ENCODE assay signal across 9 mouse cellular contexts in genomic region chr13:21401636-21402286, GRCm38 (mm10). TPM values are rescaled to one million over a fixed set of nuclear protein-coding genes. Genes with fewer than 3 reads are reported as not detected.
DNase-seq lines count a peak whose midpoint lies in the region; ATAC-seq and TF ChIP-seq lines count a peak whose summit lies in the region.
"Had no signal": no experiment of that assay in that cellular context is flagged by ENCODE, and none has a peak within 500 bp of the region (broad histone marks: within the 10 kb centered on the region; RNA-seq: fewer than 3 reads in every experiment).

No protein-coding gene starts in this region.

- TF ChIP-seq CTCF in embryonic fibroblast, embryonic 13.5 days (IDR thresholded peaks at IDR 0.05; ENCODE audit: borderline replicate concordance, insufficient read depth, low read length) = no peak

- TF ChIP-seq POLR2A in embryonic fibroblast, embryonic 13.5 days (IDR thresholded peaks at IDR 0.05; ENCODE audit: low read depth, low read length) = no peak

- no peaks in the 10 kb centered on the region for H3K36me3 ChIP-seq in limb, embryonic 11.5 days (ENCODE audit: control insufficient read depth, insufficient read depth, low read length)

- no peaks in the 10 kb centered on the region for H3K27me3 ChIP-seq in limb, embryonic 11.5 days (ENCODE audit: control insufficient read depth, insufficient read depth, low read length)

- peak overlapping the region; percentile 85 for H3K9ac ChIP-seq in limb, embryonic 11.5 days (ENCODE audit: low read length)

- H3K4me3 ChIP-seq in embryonic fibroblast, embryonic 13.5 days (ENCODE audit: insufficient read depth, low read length) = peak overlapping the region; percentile 73
- H3K4me3 ChIP-seq in limb, embryonic 11.5 days (ENCODE audit: low read depth, low read length) = peak overlapping the region; percentile 87

- peak overlapping the region; percentile 64 for H3K4me2 ChIP-seq in limb, embryonic 11.5 days (ENCODE audit: low read depth, severe bottlenecking)

- 14% methylated on average over 12 of the region's 12 CpGs for WGBS in limb, embryonic 11.5 days

- no peaks in the 10 kb centered on the region for H3K4me1 ChIP-seq in embryonic fibroblast, embryonic 13.5 days (ENCODE audit: control insufficient read depth, insufficient read depth, low read length)
- no peaks in the 10 kb centered on the region for H3K4me1 ChIP-seq in limb, embryonic 11.5 days (ENCODE audit: control insufficient read depth, insufficient read depth, low read length)

- H3K9me3 ChIP-seq in limb, embryonic 11.5 days (ENCODE audit: control insufficient read depth, low read length) = no peaks in the 10 kb centered on the region

- DNase-seq in adrenal gland, postnatal 14 days = peak; percentile 14
- no peak for DNase-seq in adrenal gland, postnatal 36 days
- peak; percentile 29 for DNase-seq in 416B (ENCODE audit: low read depth)
- peak; percentile 24 for DNase-seq in limb, embryonic 11.5 days (ENCODE audit: low spot score)
- DNase-seq in retina, postnatal 1 day = peak; percentile 27
- no peak for DNase-seq in ovary, postnatal 10 days (ENCODE audit: low spot score)
- DNase-seq in frontal cortex, postnatal 25 days (ENCODE audit: low spot score in 2 of 2) = no peak

- peak; percentile 28; the same call in 1 of the 2 replicates for ATAC-seq in limb, embryonic 11.5 days (ENCODE audit: insufficient number of reproducible peaks, low FRiP score, low TSS enrichment, low read depth)

- no peak overlapping the region for H3K27ac ChIP-seq in embryonic fibroblast, embryonic 13.5 days (ENCODE audit: insufficient read depth, low read length)
- H3K27ac ChIP-seq in limb, embryonic 11.5 days (replicated peaks; ENCODE audit: low read depth, low read length) = no peak overlapping the region

RNA-seq across cellular contexts. Expression of gene Zkscan3, which starts 0.8 kb away (rescaled TPM):
- 57.7 and 64.0 TPM in 2 replicates for total RNA-seq in adrenal gland, postnatal 14 days (2021)
- 10 to 100 TPM; 55.6 to 64.5 TPM for total RNA-seq in adrenal gland, postnatal 36 days (2021)
- 52.5 and 60.7 TPM in 2 replicates for polyA plus RNA-seq in embryonic fibroblast, embryonic 13.5 days (2011; ENCODE audit: insufficient read length, low read depth, missing spikeins)
- 94.2 and 97.2 TPM in 2 replicates for polyA plus RNA-seq in limb, embryonic 11.5 days (2014; fragmentation: Nextera tagmentation; extraction: Ambion mirVana)

RNA-seq across cellular contexts. Expression of gene Pgbd1, which starts 39.1 kb away (rescaled TPM):
- total RNA-seq in adrenal gland, postnatal 14 days (2021) = 0.79 and 0.85 TPM in 2 replicates
- total RNA-seq in adrenal gland, postnatal 36 days (2021) = under 1 TPM; 0.79 to 0.89 TPM
- polyA plus RNA-seq in embryonic fibroblast, embryonic 13.5 days (2011; ENCODE audit: insufficient read length, low read depth, missing spikeins) = 0.77 and 0.92 TPM in 2 replicates
- 5.4 and 5.7 TPM in 2 replicates for polyA plus RNA-seq in limb, embryonic 11.5 days (2014; fragmentation: Nextera tagmentation; extraction: Ambion mirVana)

RNA-seq across cellular contexts. Expression of gene Zscan12, which starts 39.1 kb away (rescaled TPM):
- total RNA-seq in adrenal gland, postnatal 14 days (2021) = 8.0 and 10.1 TPM in 2 replicates
- 10 to 100 TPM in 1 of 2 experiments, 1 to 10 TPM in 1; 8.5 to 10.6 TPM for total RNA-seq in adrenal gland, postnatal 36 days (2021)
- polyA plus RNA-seq in embryonic fibroblast, embryonic 13.5 days (2011; ENCODE audit: insufficient read length, low read depth, missing spikeins) = 6.2 and 8.7 TPM in 2 replicates
- 20.2 and 20.3 TPM in 2 replicates for polyA plus RNA-seq in limb, embryonic 11.5 days (2014; fragmentation: Nextera tagmentation; extraction: Ambion mirVana)

RNA-seq across cellular contexts. Expression of gene Zscan26, which starts 51.8 kb away (rescaled TPM):
- total RNA-seq in adrenal gland, postnatal 14 days (2021) = 32.2 and 35.4 TPM in 2 replicates
- 10 to 100 TPM; 34.5 to 39.7 TPM for total RNA-seq in adrenal gland, postnatal 36 days (2021)
- 28.1 and 38.0 TPM in 2 replicates for polyA plus RNA-seq in embryonic fibroblast, embryonic 13.5 days (2011; ENCODE audit: insufficient read length, low read depth, missing spikeins)
- 22.0 and 25.6 TPM in 2 replicates for polyA plus RNA-seq in limb, embryonic 11.5 days (2014; fragmentation: Nextera tagmentation; extraction: Ambion mirVana)

RNA-seq across cellular contexts. Expression of gene Olfr1367, which starts 55.1 kb away (rescaled TPM):
- not detected in 2 replicates for total RNA-seq in adrenal gland, postnatal 14 days (2021)
- total RNA-seq in adrenal gland, postnatal 36 days (2021) = not detected
- not detected in 2 replicates for polyA plus RNA-seq in embryonic fibroblast, embryonic 13.5 days (2011; ENCODE audit: insufficient read length, low read depth, missing spikeins)
- not detected in 2 replicates for polyA plus RNA-seq in limb, embryonic 11.5 days (2014; fragmentation: Nextera tagmentation; extraction: Ambion mirVana)
- total RNA-seq: neutrophil, adult 5-6 weeks had no signal

Comparison
In these comparisons a context has a peak if more than half of its experiments do, and no peak if none do; other contexts are left out.
1. DNase-seq: peak in adrenal gland, postnatal 14 days (single experiment), 416B (single experiment), limb, embryonic 11.5 days (single experiment) and retina, postnatal 1 day (single experiment); none in adrenal gland, postnatal 36 days (0 of 2), ovary, postnatal 10 days (single experiment) and frontal cortex, postnatal 25 days (0 of 2).